Mouse (Mus musculus) spleen, postnatal 36 days (tissue): Measurements from ENCODE around the gene Aldoart1.

Experiments used
- DNase-seq, 2 experiments: peaks; one replicate each; pipeline ENCODE4 v3.0.0; 2022; ENCODE audit warnings: low spot score in 2 of 2, mixed read lengths in 1 of 2

Gene Aldoart1

GRCm38 (mm10) chr4:72852534-72852933, at the start of gene Aldoart1:
Aldoart1 (minus strand) TSS chr4:72852634.
- DNase-seq, result no peak

DNA sequence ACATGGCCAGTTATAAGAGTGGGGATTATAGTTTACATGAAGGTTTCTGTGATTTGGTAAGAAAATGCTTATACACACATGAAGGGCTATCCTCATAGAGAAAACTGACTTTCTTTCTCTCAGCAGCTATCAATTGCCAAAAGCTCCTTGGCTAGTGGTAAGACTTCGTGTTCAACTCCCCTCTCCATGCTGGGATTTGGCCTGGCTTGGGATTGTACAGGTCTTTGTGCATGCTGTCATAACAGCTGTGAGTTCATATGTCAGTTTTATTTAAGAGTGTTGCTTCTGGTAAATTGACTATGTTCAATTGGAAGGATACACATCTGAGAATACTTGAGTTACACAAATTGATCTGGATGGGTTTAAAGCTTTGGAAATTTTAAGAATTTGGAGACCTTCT, 49.1 kb upstream of the Aldoart1 start:
- DNase-seq, result no peak

DNA sequence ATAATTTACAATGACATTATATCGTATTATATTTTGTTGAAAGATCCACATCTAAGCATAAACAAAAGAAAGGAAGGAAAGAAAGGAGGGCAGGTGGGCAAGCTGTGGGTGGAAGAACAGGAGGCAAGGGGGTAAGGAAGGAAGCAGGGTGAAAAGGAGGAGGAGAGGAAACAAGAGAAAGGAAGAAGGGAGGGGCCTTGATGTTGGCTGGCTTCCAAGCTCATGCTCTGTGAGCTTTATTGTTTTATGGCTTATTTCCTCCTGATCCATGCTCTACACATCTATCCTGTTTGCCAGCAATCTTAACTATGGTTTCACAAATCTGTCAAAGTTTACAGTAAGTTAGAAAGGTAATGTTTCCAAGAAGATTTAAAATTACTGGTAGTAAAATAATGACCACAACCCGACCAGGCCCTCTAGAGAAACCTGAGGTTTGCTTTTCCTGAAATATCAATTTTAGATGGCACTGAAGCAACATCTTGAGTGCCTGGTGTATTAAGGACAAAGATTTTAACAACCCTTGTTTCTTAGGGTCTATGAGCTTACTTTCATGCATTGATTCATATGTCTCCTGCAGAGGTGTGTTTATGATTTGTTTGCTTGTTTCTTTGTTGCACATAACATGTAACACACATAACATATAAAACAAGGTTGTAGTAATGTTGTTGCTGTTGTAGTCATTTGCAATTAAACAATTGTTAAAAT, 13.1 kb upstream of the Aldoart1 start:
- no peak for DNase-seq

DNA sequence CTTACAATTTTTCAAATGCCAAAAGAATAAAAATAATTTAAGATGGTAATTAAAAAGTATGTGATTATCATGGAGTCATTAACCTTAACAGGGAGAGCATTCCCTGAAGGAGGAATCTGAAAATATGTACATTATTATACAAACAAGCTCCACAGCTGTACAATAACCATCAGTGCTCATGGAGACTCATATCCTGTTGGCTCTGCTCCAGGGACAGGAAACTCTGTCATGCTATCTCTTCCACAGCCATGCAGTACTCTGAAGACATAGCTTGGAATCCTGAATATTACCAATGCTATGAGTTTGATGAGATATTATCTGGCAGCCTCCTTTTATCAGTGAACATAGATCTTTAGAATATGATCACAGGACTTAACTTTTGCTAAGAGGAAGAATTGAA, 8.2 kb downstream of the Aldoart1 start:
- DNase-seq, result no peak

DNA sequence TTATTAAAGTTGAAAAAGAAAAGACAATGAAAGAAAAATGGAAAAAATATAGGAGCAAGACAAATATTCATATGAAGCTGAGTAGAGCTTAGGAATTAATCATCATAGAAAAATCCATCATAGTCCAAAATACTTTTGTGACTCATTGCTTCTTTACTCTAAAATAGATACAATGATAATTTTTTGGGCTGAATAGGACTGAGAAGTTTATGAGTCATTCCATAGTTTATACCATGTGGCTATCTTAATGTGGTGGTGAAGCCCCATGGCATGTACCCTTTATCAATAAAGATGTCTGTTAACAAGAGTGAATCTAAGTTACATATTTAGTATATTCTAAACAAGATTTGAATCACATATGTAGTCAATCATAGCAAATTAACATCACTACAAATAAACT, 9.4 kb downstream of the Aldoart1 start:
- DNase-seq, result no peak

DNA sequence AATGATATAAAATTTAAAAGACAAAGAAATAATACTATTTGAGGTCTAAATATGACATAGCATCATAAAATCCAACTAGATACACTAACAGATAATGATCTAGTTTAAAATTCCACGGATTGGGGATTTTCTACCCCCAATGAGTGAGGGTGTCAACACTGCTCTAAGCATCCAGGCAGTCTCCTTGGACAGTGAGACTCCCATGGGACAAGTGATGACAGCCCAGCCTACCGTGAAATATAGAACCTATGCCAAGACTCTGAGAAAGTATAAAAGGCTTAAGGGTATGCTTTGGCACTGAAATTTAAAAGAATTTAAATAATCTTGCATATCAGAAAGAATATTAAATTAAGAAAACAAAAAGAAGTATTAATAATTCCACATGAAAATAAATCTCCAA, 16.0 kb downstream of the Aldoart1 start:
- no peak for DNase-seq

- no peak for DNase-seq
These were observed 17.0 kb downstream of the Aldoart1 start for GRCm38 (mm10) chr4:72835400-72835799.

GRCm38 (mm10) chr4:72800816-72801215, 51.6 kb downstream of the Aldoart1 start:
- DNase-seq, result no peak
